Mouse (Mus musculus) lung, adult 18-20 months (tissue): ENCODE measurements at regions not wholly inside any gene's neighbourhood (a gene's known extent, or its start where the extent isn't known, plus 50 kb on each side); places are given as distances from the start of the nearest gene placed in this dataset.
A peak's percentile ranks its signal among the peaks of the same experiment; 100 is the strongest.

Experiments
- DNase-seq, 2 experiments: peaks; one replicate each; pipeline ENCODE4 v3.0.0; 2022; ENCODE audit warnings: mixed read lengths in 2 of 2

DNA sequence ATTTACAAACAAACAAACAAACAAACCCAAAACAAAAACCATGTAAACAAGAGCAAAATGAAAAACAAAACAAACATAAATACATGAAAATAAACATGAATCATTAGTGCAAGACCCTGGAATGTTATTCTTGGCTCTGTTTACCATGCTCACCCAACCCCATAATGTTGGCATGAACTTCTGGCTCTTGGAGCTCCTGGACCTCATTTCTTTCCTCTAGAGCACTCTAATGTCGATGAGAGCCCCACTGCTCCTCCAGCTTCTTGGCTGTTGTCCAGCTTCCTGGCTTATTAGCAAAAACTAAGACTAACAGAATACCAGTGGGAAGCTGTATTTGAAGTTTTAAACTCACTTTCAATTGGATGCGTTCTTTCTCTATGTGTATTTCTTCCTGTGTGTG lies 81.3 kb upstream of the Gm21830 start:
- DNase-seq: peak; percentile 15 to 31

GRCm38 (mm10) chr2:67344711-67345110 lies 68.8 kb upstream of the Gm21830 start:
- DNase-seq: no peak
